Mouse (Mus musculus) thymus, postnatal 25 days (tissue): ENCODE results near the gene Pkp3.
A peak's percentile ranks its signal among the peaks of the same experiment; 100 is the strongest.
"Not testable (repeated sequence)": the region's sequence is repeated elsewhere in the genome, so short reads cannot be mapped to it uniquely, and the experiment has no call there.

Experiments
- DNase-seq: peaks from one replicate; pipeline ENCODE4 v3.0.0; 2022

Gene Pkp3

DNA sequence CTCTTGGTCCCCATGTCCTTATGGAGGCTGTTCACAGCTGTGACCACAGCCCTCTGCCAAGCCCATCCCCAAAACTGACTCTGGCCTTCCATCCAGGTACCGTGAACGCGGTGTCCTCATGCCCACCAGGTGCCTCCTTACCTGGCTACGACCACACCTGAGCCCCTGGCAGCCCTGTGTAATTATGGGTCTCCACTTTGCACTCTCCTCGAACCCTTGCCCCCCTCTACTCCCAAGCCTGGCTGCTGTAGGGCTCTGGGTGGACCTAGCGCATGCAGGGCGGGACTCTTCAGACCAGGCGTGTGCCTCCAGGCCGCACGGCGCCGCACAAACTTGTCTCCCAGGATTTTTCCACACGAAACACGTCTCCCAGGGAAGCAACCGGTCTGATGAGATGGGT, at the start of gene Pkp3:
TSS of gene Pkp3 (plus strand) at position 378 of the 400 bp plus-strand sequence.
- DNase-seq: no peak

DNA sequence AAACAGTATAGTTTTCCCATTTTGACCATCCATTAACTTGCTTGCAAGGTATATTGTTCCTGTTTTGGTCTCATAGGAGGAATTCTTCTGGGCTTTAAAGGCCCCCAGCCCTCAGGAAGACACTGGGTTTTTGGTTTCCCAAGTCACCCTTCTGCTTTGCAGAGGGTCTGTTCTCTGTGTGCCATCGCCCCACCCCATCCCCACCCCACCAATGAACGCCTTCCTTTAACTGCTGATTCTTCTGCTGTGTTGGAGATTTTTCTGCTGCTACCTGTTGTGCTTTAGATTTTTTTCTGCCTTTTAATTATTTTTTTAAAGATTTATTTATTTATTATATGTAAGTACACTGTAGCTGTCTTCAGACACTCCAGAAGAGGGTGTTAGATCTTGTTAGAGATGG, 49.2 kb upstream of the Pkp3 start, which contains the start of gene Gm17387:
TSS of gene Gm17387 (plus strand) at position 301 of the 400 bp plus-strand sequence.
- DNase-seq: no peak

DNA sequence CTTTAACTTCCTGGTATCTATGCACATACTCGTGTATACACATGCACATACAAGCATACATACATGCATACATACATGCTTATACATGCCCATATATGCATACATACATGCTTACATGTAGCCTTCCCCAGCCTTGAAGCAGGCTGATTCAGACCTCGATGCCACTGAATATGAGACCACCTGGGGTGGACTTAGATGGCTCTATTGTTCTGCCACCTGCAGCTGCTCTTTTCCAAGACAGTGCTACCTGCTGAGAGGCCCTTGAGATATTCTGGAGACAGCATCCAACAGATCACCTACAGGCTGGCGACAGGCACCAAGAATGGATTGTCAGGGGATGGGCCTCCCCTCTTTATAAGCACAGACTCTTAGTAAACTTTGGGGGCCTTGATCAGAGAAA, 47.6 kb upstream of the Pkp3 start:
- DNase-seq: no peak

DNA sequence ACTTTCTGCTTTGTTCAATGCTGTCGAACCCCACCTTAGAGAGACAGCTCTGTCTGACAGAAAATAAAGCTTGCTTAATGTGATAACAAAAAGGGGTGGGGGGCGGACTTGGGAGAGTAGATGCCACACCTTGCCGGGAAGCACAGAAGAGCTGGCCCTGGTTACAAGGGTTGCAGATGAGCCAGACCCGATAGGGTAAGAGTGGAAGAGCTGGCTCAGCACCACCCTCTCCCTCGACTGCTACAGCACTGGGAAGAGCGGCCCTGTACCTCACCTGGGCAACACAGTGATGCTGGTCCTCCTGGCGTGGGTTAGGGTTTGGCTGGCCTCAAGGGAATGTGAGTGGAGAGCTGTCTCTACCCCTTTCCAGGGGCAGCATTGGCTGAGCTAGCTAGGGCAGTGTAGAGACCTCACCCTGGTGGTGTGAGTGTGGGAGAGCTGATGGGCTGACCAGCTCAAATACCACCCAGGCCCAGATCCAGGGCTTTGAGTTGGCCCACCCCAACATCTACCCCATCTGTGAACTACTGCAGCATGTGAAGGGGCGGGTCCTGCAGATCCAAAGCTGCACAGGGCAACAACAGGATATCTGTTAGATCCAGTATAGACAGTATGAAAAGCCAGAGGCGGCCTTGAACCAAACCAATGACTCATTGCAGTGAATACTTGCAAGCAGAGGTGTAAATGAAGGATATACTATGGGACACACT, 45.4 kb upstream of the Pkp3 start:
- DNase-seq: no peak

DNA sequence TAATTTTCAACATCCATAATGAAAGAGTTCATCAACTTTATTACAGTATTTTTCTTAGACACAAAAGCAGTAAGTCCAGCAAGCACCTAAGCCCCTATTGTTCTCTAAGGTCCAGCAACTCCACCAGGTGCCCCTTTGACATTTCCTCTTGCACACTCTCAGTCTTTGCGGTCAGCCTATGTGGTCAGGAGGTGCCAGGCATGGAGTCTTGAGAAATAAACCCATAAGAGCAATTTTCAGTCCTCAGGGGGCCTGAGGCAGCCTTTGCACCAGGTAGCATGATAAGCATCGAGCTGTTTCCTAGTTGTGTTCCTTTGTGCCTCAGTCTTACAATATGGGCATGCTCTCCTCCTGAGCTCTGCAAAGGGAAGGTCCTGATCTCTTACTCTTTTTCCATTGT, 41.4 kb upstream of the Pkp3 start:
- not testable (repeated sequence) for DNase-seq

DNA sequence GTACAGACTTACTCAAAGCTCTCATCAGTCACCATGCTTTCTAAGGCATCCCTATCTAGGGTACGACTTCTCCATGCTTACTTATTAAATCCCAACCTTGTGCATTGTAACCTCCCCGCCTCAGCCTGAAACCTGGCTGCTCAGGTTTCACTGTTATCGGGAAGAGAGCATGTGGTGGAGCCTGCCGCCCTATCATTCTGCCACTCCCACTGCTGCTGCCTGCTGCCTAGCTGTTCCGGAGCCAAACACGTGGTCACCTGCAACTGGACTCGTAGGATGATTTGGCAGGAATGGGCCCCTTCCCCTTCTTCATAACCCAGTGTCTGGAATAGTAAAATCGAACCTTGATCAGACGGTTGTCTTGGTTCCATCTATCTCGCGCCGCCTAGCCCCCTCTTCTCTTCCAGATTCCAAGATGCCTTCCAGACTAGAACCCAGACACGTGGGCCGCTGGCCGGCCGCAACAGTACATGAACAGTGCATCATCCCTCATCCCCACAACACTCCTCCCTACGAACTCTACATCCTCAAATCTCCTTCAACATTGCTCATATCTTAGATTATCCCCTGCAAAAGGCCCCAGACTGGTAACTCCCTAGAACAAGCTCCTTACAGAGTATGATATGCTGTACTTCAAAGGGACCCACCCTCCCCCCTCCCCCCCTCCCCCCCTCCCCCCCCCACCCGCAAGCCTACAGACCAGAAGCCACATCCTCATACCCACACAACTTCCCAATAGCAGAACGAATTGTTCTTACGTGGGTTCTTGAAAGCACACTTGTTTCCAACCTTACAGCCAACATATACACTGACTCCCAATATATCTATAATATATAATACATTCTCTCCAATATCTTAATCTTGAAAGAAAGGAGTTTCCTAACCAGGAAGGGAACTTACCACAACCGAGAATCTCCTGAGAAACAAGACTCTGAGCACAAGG, 39.7 kb upstream of the Pkp3 start:
- DNase-seq: no peak

DNA sequence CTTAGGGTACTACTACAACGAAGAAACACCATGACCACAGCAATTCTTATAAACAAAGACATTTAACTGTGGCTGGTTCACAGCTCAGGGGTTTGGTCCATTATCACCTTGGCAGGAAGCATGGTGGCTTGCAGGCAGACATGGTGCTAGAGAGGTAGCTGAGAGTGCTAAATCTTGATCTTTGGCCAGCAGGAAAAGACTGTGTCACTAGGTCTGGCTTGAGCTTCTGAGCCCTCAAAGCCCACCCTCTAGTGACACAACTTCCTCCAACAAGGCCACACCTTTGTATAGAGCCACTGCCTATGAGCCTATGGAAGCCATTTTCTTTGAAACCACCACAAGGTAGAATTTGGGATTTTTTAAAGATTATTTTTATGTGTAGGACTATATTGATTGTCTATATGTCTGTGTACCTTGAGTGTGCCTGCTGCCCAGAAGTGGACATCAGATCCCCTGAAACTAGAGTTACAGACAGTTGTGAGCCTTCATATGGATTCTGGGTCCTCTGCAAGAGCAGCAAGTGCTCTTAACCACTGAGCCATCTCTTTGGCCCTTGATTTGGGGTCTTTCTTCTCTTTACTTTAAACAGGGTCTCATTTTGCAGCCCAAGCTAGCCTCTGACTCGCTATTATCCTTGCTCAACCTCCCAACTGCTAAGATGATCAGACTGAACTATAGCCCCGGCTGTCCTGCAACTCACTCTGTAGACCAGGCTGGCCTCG, 38.5 kb upstream of the Pkp3 start:
- DNase-seq: no peak

DNA sequence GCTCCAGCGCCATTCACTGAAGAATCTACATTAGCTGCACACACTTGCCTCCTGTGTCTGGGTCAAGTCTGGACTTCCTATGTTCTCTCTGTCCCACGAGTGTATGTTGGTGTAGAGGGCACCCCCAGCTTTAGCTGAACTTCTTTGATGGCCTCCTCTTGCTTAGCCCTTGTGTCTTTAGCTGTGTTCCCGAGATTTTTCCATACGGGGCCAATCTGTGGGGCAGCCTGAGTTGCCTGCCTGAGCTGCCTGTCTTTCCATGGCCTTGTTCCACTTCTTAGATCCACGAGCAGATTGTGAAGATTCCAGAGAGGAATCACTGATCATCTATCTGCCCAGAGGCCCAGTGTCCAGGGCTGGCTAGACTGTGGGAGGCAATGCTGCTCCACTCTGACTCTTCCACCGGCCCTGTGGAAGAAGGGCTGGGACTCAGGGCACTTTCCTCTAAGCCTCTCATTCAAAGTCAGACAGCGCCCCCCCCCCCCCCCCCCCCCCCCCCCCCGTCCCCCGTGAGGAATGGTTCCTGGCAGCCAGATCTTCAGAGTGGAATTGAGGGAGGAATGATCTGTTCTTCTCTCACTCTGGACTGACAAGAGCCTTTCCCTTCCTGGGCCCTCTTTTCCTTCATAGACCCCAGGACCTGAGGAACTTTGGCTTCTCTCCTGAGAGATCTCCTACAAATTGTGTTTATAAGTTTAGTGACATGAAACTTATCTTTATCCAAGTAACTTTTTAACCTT, 37.0 kb upstream of the Pkp3 start:
- DNase-seq: no peak

DNA sequence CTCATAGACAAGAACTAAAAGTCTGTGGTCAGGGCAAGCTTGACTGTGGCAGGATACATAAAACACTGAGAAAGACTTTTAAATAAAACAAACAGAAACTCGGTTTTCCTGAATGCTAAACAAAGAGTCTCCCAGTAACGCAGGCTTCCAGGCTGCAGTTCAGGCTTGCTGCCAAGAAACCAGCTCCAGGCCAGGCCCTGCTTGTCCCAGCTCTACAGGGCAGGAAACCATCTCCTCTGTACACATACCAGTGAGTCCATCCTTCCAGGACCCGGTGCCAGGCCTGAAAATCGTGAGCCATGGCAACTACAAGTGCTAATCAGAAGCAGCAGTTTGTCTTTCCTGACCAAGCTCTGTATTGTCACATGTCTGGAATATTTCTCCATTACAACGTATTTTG, 36.4 kb upstream of the Pkp3 start:
- no peak for DNase-seq

DNA sequence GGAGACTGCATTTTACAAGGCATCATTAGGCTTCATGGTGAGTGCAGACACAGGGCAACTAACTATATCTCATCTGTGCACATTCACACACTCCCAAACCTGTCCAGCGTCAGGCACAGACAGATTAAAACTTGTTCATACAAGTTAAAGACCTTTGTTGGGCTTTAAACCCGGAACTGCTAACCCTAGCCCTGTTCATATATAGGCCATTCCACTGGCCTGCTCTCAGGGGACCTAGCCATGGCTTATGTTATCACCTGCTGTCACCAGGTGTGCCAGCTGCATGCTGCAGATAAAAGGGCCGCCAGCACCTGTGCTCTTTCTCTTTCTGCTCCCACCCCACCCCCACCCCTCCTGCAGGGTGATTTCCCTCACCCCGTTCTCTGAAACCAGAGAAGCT, 35.5 kb upstream of the Pkp3 start:
- no peak for DNase-seq

DNA sequence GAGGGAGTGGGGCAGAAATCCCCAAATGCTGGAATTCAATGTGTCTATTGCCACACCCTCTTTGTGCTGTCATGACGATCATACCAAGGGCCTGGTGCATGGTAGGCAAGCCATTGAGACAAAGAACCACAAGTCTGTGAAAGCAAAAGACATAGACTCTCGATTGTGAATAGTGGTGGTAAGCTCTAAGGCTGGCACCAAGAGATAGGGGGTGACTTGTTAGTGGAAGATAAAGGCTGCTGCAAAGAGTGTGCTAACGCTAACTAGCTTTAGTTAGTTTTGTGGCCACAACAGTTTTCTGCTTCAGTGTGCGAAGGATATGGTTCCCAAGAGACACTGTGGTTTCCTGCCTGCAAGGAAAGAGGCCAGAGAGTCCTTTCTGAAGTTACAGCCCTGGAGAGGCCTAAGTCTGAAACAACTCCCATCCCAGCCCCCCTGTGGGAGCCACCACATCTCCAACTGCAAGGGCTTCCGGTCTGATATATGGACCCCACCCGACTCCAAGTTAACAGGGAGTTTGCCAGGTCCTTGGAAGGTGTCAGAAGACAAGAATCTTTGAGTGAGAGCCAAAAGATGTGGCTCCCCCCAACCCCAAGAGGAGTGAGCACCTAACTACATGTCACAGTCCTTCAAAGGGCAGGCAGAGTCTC, 31.0 kb upstream of the Pkp3 start:
- DNase-seq: no peak

DNA sequence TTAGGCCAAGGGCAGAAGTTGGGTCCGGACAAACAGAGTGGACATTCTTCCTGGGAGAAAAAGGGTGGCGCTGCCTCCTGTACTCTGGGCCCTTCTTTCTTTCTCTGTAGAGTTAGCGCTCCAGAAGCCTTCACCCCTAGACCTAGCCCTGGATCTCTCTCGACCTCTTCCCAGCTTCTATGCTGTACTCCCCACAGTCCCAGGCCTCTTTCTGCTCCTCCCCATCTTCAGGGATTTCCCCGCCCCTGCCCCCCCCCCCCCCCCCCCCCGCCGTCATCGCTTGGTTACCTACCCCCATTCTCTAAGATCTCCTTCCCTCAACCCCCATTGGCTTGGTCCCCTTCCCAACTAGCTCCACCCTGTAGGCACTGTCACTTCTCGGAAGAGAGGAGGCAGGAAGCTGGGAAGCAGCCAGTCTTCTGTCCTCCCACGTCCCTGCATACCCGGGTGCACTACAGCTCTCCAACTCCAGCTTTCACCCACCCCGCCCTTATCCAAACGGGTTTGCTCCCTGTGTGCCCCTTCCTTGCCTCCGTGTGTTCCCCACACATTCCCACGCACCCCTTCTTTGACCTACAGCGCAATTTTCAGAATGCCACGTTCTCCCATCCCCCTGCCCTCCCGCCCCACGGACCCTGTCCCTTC, 30.3 kb upstream of the Pkp3 start:
- no peak for DNase-seq

DNA sequence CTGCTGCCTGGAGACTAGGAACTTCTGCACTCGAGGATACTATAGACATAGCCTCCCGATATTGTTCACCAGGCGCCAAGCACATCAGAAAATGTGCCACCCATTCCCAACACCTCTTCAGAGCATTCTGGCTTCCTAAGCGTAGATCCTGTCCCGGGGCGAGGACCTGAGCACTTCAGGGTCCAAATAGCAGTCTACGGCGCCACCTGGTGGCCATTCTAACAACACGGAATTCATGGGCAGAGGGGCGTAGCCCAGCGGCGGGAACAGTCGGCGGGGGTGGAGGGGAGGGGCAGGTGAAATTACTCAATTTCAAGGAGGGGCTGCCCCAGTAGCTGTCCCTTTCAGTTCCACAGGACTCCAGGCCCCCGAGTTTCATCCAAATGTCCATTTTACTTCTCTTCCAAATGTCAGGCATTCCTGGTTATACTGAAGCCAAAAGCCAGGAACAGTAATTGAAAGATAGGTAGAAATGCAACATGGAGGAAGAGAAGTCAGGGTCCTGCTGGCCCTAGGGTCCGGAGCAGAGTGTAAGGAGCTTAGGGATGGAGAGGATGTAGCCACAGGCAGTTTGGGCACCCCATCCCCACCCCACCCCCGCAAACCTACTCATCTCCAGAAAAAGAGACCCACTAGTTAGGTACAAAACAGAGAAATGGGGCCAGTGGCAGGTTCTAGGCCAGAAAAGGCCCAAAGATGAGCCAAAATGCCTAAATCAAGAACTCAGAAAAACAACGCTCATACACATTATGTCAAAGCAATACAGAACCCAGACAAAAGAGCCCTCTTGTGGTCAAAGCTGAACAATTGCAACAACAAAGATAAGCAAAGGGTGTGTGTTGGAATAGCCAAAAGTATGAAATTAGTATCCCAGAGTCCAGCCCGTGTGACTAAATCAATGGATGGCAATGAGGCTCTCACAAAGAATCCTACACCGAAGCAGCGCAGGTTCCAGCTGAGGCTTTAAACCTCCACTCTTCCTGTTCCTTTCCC, 29.5 kb upstream of the Pkp3 start:
- peak; percentile 89 for DNase-seq

DNA sequence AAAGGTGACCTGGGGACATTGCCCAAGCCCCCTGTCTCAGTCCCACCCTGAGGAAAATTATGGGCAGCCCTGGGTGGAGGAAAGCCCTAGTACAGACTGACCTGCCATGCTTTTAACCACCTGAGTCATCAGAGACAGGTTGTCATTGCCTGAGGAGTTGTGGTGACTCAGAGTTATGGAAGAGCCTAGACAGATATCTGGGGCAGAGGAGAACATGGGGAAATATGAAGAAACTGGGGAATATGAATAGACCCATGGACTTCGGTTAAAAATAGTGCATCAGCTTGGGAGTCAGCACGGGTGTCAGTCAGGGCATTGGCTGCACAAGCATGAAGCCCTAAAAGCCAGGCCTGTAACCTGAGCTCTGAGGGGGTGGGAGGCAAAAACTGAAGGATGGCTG, 28.7 kb upstream of the Pkp3 start:
- DNase-seq: no peak

DNA sequence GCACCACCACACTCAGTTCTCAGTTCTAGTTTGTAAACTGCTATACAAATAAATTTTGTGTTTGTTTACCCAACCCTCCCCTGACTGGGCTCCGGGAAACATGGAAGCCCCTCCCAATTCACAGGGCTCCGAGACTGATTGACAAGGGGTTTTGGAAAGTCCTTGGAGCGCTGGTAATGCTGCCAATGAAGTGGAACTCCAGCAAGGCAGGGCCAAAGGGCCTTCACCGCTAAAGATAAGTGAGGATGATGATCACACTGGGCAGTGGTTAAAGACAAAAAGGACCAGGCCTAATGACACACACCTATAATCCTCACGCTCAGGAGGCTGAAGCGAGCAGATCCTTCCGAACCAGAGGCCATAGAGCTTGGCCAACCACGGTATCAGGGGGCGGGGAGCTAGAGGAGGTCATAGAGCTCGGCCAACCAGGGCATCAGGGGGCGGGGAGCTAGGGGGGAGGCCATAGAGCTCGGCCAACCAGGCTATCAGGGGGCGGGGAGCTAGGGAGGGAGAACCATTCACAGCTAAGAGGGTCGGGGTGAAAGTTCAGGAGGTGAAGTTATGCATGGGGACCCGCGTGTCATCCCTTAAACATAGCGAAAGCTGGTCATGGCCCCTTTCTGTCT, 26.8 kb upstream of the Pkp3 start:
- DNase-seq: no peak

DNA sequence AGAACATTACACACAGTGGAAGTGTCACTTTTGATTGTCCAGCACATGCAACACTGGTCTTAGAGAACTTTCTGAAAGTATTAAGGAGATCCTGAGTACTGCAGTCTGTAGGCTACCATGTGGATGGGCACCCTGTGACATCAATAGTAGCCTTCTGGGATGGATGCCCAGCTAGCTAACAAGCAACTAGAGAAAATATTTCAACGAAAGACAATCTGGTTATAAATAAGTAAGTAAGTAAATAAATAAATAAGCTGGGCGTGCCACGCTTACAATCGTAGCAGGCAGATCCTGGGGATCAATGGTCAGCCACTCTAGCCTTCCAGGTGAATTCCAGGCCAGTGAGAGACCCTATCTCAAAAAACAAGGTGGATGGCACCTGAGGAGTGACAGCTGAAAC, 26.0 kb upstream of the Pkp3 start:
- no peak for DNase-seq

DNA sequence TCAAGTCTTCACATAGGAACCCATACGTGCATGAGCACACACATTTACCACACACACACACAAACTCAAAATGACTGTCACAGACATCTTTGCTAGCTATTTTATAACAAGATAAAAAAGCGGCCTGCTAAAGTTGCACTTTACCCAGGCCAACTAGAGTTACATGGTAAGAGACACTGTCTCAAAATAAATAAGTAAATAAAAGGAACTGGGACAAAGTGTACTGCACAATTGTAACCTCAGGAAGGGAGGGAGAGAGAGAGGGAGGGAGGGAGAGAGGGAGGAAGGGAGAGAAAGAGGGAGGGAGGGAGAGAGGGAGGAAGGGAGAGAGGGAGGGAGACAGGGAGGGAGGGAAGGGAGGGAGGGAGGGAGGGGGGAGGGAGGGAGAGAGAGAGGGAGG, 25.6 kb upstream of the Pkp3 start:
- DNase-seq: no peak

DNA sequence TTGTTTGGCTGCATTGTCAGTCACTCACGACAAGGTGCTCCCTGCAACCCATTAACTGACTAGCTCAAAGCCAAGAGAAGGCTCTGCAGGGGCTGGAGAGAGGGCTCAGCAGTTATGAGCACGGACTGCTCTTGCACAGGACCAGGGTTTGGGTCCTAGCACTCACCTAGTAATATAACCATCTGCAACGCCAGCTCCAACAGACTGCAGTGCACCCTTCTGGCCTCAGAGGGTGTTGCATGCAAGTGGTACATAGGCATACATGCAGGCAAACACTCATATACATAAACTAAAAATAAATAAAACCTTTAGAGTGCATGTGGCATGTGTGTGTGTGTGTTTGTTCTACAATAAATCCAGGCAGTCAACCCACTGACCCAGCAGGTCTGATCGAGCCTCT, 22.2 kb upstream of the Pkp3 start:
- DNase-seq: no peak

DNA sequence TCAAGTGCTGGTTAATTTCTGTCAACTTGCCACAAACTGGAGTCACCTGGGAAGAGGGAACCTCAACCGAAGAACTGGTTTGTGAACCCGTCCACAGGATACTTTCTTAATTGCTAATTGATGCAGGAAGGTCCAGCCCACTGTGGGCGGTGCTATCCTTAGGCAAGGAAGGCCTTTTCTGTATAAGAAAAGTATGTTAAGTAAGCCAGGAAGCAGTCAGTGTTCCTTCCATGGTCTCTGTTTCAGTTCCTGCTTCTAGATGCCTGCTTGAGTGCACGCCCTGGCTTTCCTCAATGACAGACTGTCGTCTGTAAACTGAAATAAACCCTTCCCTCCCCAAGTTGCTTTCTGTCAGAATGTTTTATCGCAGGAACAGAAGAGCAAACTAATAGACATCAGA, 21.0 kb upstream of the Pkp3 start:
- DNase-seq: no peak

DNA sequence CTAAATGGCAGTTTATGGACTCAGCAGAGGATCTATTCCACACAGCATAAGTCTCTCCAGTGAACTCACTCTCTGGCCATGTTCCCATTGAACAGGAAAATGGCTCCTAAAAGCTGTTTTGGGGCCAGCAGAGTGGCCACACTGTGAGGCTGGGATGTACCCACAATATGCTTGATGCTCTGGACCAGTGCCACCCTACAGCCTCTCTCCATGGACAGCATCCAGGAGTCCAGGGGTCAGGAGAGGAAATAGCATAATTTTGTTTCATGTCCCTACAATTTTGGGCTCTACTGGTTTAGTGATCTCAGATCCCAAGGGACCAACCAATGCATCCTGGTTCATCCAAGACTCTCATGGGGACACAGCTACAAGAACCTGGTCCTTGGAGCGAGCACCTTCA, 20.5 kb upstream of the Pkp3 start:
- DNase-seq: no peak
